Mouse (Mus musculus): ENCODE measurements around the gene Rnf121.

- TF ChIP-seq MAFK (IDR thresholded peaks at IDR 0.05; ENCODE audit: insufficient read depth, low read depth, low read length) (no peak), HCFC1 (IDR thresholded peaks at IDR 0.05; ENCODE audit: borderline replicate concordance, insufficient read depth, low read length) (no peak)
These were observed 30.4 kb downstream of the Rnf121 start for GRCm38 (mm10) chr7:102034904-102035303.

Measured in ES-E14 (cell line).